Mouse (Mus musculus) gastrocnemius, postnatal 4 days (tissue): ENCODE results near the gene 4930572O03Rik. TPM values are rescaled to one million over a fixed set of nuclear protein-coding genes. Genes with fewer than 3 reads are reported as not detected.
A peak's percentile ranks its signal among the peaks of the same experiment; 100 is the strongest.
"Not testable (repeated sequence)": the region's sequence is repeated elsewhere in the genome, so short reads cannot be mapped to it uniquely, and the experiment has no call there.

Source experiments
- DNase-seq, 2 experiments: peaks; one replicate each; pipeline ENCODE4 v3.0.0; 2021 to 2022; ENCODE audit warnings: low spot score in 2 of 2, mixed read lengths in 2 of 2
- long read RNA-seq, 2 experiments: library from polyadenylated mRNA; stranded (forward); transcript quantifications; one replicate each; pipeline ENCODE4 v2.0.0; 2021
- total RNA-seq, 2 experiments: library from RNA; stranded (reverse); gene quantifications; 2 replicates each; pipeline ENCODE4 v1.2.3; 2021

Gene 4930572O03Rik
- total RNA-seq = not detected
- long read RNA-seq, experiment 1 = 0 reads
- long read RNA-seq, experiment 2 = 0 reads

- DNase-seq = not testable (repeated sequence)
Observed at GRCm38 (mm10) chr5:15656959-15657358, at the start of gene 4930572O03Rik. 4930572O03Rik (minus strand) TSS chr5:15657059.

- not testable (repeated sequence) for DNase-seq
Observed at GRCm38 (mm10) chr5:15702891-15703290, 46.0 kb upstream of the 4930572O03Rik start.

GRCm38 (mm10) chr5:15697719-15698118 is 40.9 kb upstream of the 4930572O03Rik start:
- not testable (repeated sequence) for DNase-seq

GRCm38 (mm10) chr5:15691849-15692248 is 35.0 kb upstream of the 4930572O03Rik start:
- not testable (repeated sequence) for DNase-seq

- not testable (repeated sequence) for DNase-seq
Observed at GRCm38 (mm10) chr5:15690822-15691221, 34.0 kb upstream of the 4930572O03Rik start.

- not testable (repeated sequence) for DNase-seq
Observed at GRCm38 (mm10) chr5:15689659-15690213, 32.9 kb upstream of the 4930572O03Rik start.

GRCm38 (mm10) chr5:15688874-15689658 is 32.2 kb upstream of the 4930572O03Rik start:
- DNase-seq = not testable (repeated sequence)

GRCm38 (mm10) chr5:15681301-15682035 is 24.6 kb upstream of the 4930572O03Rik start:
- DNase-seq = not testable (repeated sequence)

GRCm38 (mm10) chr5:15679980-15680949 is 23.4 kb upstream of the 4930572O03Rik start:
- not testable (repeated sequence) for DNase-seq

GRCm38 (mm10) chr5:15678907-15679306 is 22.0 kb upstream of the 4930572O03Rik start:
- not testable (repeated sequence) for DNase-seq

GRCm38 (mm10) chr5:15677750-15678149 is 20.9 kb upstream of the 4930572O03Rik start:
- not testable (repeated sequence) for DNase-seq

GRCm38 (mm10) chr5:15674429-15675244 is 17.8 kb upstream of the 4930572O03Rik start:
- DNase-seq = not testable (repeated sequence)

- DNase-seq = not testable (repeated sequence)
Observed at GRCm38 (mm10) chr5:15673989-15674388, 17.1 kb upstream of the 4930572O03Rik start.

GRCm38 (mm10) chr5:15670789-15671188 is 13.9 kb upstream of the 4930572O03Rik start:
- not testable (repeated sequence) for DNase-seq

GRCm38 (mm10) chr5:15663847-15664246 is 7.0 kb upstream of the 4930572O03Rik start:
- peak in 1 of 2 experiments; percentile 16 for DNase-seq

- not testable (repeated sequence) for DNase-seq
Observed at GRCm38 (mm10) chr5:15652334-15652733, 4.5 kb downstream of the 4930572O03Rik start.

GRCm38 (mm10) chr5:15645707-15646106 is 11.2 kb downstream of the 4930572O03Rik start:
- DNase-seq = not testable (repeated sequence)

GRCm38 (mm10) chr5:15637637-15638036 is 19.2 kb downstream of the 4930572O03Rik start:
- DNase-seq = not testable (repeated sequence)

GRCm38 (mm10) chr5:15630068-15630467 is 26.8 kb downstream of the 4930572O03Rik start:
- not testable (repeated sequence) for DNase-seq
